Comparison of ENCODE assay signal across 9 mouse cellular contexts in the genomic region with DNA sequence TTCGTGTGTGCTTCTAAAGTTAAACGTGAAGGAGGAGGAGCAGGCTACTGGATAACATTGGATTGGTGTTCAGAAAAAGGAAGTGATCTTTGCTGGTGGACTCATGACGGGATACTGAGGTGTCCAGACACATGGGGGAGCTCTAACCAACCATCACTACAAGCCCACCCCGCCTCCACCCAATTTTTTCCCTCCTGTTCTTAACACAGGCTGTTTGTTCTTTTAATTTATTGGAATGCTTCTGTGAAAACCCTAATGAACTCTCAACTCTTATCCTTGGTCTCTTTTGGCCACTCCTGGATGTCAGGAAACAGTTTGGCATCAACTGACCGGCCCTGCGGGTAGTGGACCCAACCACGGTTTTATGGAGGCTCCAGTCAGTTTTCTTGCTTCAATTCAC. TPM values are rescaled to one million over a fixed set of nuclear protein-coding genes. Genes with fewer than 3 reads are reported as not detected.
A peak's percentile ranks its signal among the peaks of the same experiment; 100 is the strongest.
DNase-seq lines count a peak whose midpoint lies in the region; ATAC-seq and TF ChIP-seq lines count a peak whose summit lies in the region.
"Had no signal": no experiment of that assay in that cellular context is flagged by ENCODE, and none has a peak within 500 bp of the region (broad histone marks: within the 10 kb centered on the region; RNA-seq: fewer than 3 reads in every experiment).

No protein-coding gene starts in this region.

- H3K9me3 ChIP-seq in E14TG2a.4 (ENCODE audit: low read length): no peaks in the 10 kb centered on the region
- H3K9me3 ChIP-seq in limb, embryonic 10.5 days (replicated peaks): no peaks in the 10 kb centered on the region
- H3K9me3 ChIP-seq: hindbrain, embryonic 15.5 days had no signal

- DNase-seq in kidney, postnatal 14 days: peak; percentile 45
- DNase-seq in kidney, adult 9 months: no peak
- peak; percentile 56 for DNase-seq in lung, postnatal 14 days
- no peak for DNase-seq in urinary bladder, postnatal 10 days (ENCODE audit: low spot score)
- DNase-seq in limb, embryonic 10.5 days (ENCODE audit: low spot score): no peak

- no peaks in the 10 kb centered on the region for H3K36me3 ChIP-seq in E14TG2a.4 (ENCODE audit: insufficient read depth, low read length)
- no peaks in the 10 kb centered on the region for H3K36me3 ChIP-seq in limb, embryonic 10.5 days
- H3K36me3 ChIP-seq: hindbrain, embryonic 15.5 days had no signal

- no peak for TF ChIP-seq POLR2A in bone marrow macrophage, adult 2 months (IDR thresholded peaks at IDR 0.05; ENCODE audit: borderline replicate concordance, low read depth, low read length)

- TF ChIP-seq CTCF in E14TG2a.4 (conservative IDR thresholded peaks at IDR 0.05; ENCODE audit: low read length): 0 out of 2 replicates have a peak, but pooled peaks have one; percentile 8
- peak; percentile 48; the same call in 1 of the 2 replicates for TF ChIP-seq CTCF in bone marrow macrophage, adult 2 months (IDR thresholded peaks at IDR 0.05; ENCODE audit: low read depth, low read length)

- no peak overlapping the region for H3K27ac ChIP-seq in bone marrow macrophage, adult 2 months (ENCODE audit: insufficient read depth, low read depth, low read length)
- H3K27ac ChIP-seq in limb, embryonic 10.5 days: no peak overlapping the region
- H3K27ac ChIP-seq: hindbrain, embryonic 15.5 days had no signal

- H3K27me3 ChIP-seq in E14TG2a.4 (ENCODE audit: insufficient read depth, low read length): no peaks in the 10 kb centered on the region
- no peaks in the 10 kb centered on the region for H3K27me3 ChIP-seq in limb, embryonic 10.5 days (ENCODE audit: low read depth, poor library complexity, severe bottlenecking)
- H3K27me3 ChIP-seq: hindbrain, embryonic 15.5 days had no signal

- WGBS in limb, embryonic 10.5 days: 86% methylated on average over 7 of the region's 7 CpGs

- peaks cover 24% of the 10 kb centered on the region for H3K4me1 ChIP-seq in E14TG2a.4 (replicated peaks; ENCODE audit: low read depth, low read length)
- no peaks in the 10 kb centered on the region for H3K4me1 ChIP-seq in bone marrow macrophage, adult 2 months (ENCODE audit: control insufficient read depth, insufficient read depth, low read length)
- H3K4me1 ChIP-seq in limb, embryonic 10.5 days: peaks cover 17% of the 10 kb centered on the region

- H3K4me3 ChIP-seq in E14TG2a.4 (replicated peaks; ENCODE audit: low read length): no peak overlapping the region
- H3K4me3 ChIP-seq in bone marrow macrophage, adult 2 months (ENCODE audit: insufficient read depth, low read length): no peak overlapping the region
- H3K4me3 ChIP-seq in limb, embryonic 10.5 days: no peak overlapping the region
- H3K4me3 ChIP-seq: hindbrain, embryonic 15.5 days had no signal

- ATAC-seq in erythroblast, adult 5-6 weeks (replicated peaks; ENCODE audit: low FRiP score, poor library complexity, severe bottlenecking): no peak

RNA-seq across cellular contexts. Expression of a gene that starts 33.3 kb away (rescaled TPM):
- polyA plus RNA-seq in bone marrow macrophage, adult 2 months (2012; ENCODE audit: insufficient read depth, insufficient read length, missing spikeins): 21.8 and 25.5 TPM in 2 replicates
- total RNA-seq in erythroblast, adult 5-6 weeks (2015; ENCODE audit: low replicate concordance): 38.0 and 46.8 TPM in 2 replicates
- 35.1 and 35.5 TPM in 2 replicates for total RNA-seq in erythroblast, adult 5-6 weeks (2017; ENCODE audit: low replicate concordance)
- polyA plus RNA-seq in limb, embryonic 10.5 days (2016; fragmentation: Nextera tagmentation; extraction: Ambion mirVana): 46.4 and 63.7 TPM in 2 replicates

Comparison
In these comparisons a context has a peak if more than half of its experiments do, and no peak if none do; other contexts are left out.
1. DNase-seq: peak in kidney, postnatal 14 days (single experiment) and lung, postnatal 14 days (single experiment); none in kidney, adult 9 months (single experiment), urinary bladder, postnatal 10 days (single experiment) and limb, embryonic 10.5 days (single experiment).